Mouse (Mus musculus): ENCODE results near the gene Stk33. TPM values are rescaled to one million over a fixed set of nuclear protein-coding genes. Genes with fewer than 3 reads are reported as not detected.
A peak's percentile ranks its signal among the peaks of the same experiment; 100 is the strongest.

The Stk33 gene
- polyA plus RNA-seq, 1 experiment from 2014 or later = 5.4 TPM

GRCm38 (mm10) chr7:109290501-109290900 is 148.4 kb downstream of the Stk33 start:
- Histone ChIP-seq H3K4me3 (ENCODE audit: low read depth, low read length) (no peak overlapping the region), H3K36me3 (ENCODE audit: insufficient read depth, low read length) (no peaks in the 10 kb centered on the region), H3K4me2 (replicated peaks; ENCODE audit: low read depth, low read length) (no peak overlapping the region), H3K4me1 (ENCODE audit: insufficient read depth, low read depth, low read length) (no peaks in the 10 kb centered on the region), H3K27ac (ENCODE audit: low read length) (no peak overlapping the region), H3K9ac (replicated peaks; ENCODE audit: low read depth) (no peak overlapping the region), H3K9me3 (ENCODE audit: low read length) (no peaks in the 10 kb centered on the region), H3K27me3 (replicated peaks; ENCODE audit: insufficient read depth, low read length) (no peaks in the 10 kb centered on the region)
- 24% methylated on average over 2 of the region's 2 CpGs for WGBS
- no peak for DNase-seq (ENCODE audit: low spot score)
- no peak for TF ChIP-seq CTCF (IDR thresholded peaks at IDR 0.05)
- TF ChIP-seq EP300 (IDR thresholded peaks at IDR 0.05) = no peak
- ATAC-seq = no peak

- Histone ChIP-seq H3K4me3 (ENCODE audit: low read depth, low read length) (no peak overlapping the region), H3K27ac (ENCODE audit: low read length) (no peak overlapping the region), H3K9ac (replicated peaks; ENCODE audit: low read depth) (no peak overlapping the region), H3K27me3 (replicated peaks; ENCODE audit: insufficient read depth, low read length) (no peaks in the 10 kb centered on the region), H3K4me1 (ENCODE audit: insufficient read depth, low read depth, low read length) (no peaks in the 10 kb centered on the region), H3K9me3 (ENCODE audit: low read length) (no peaks in the 10 kb centered on the region), H3K4me2 (replicated peaks; ENCODE audit: low read depth, low read length) (no peak overlapping the region), H3K36me3 (ENCODE audit: insufficient read depth, low read length) (no peaks in the 10 kb centered on the region)
- DNase-seq (ENCODE audit: low spot score) (no peak), ATAC-seq (no peak)
- WGBS = 60% methylated on average over 6 of the region's 6 CpGs
- no peak for TF ChIP-seq CTCF (IDR thresholded peaks at IDR 0.05)
- TF ChIP-seq EP300 (IDR thresholded peaks at IDR 0.05) = no peak
These were observed 149.8 kb downstream of the Stk33 start for GRCm38 (mm10) chr7:109289106-109289505.

GRCm38 (mm10) chr7:109282106-109282505 is 156.8 kb downstream of the Stk33 start:
- no peak overlapping the region for H3K9ac ChIP-seq (replicated peaks; ENCODE audit: low read depth)
- ATAC-seq = no peak
- no peak overlapping the region for H3K4me2 ChIP-seq (replicated peaks; ENCODE audit: low read depth, low read length)
- H3K27me3 ChIP-seq (replicated peaks; ENCODE audit: insufficient read depth, low read length) = no peaks in the 10 kb centered on the region
- DNase-seq (ENCODE audit: low spot score) = no peak
- TF ChIP-seq EP300 (IDR thresholded peaks at IDR 0.05) (no peak), CTCF (IDR thresholded peaks at IDR 0.05) (no peak)
- no peaks in the 10 kb centered on the region for H3K9me3 ChIP-seq (ENCODE audit: low read length)
- WGBS = 83% methylated on average over 4 of the region's 4 CpGs
- no peaks in the 10 kb centered on the region for H3K36me3 ChIP-seq (ENCODE audit: insufficient read depth, low read length)
- H3K4me1 ChIP-seq (ENCODE audit: insufficient read depth, low read depth, low read length) = no peaks in the 10 kb centered on the region
- no peak overlapping the region for H3K4me3 ChIP-seq (ENCODE audit: low read depth, low read length)
- H3K27ac ChIP-seq (ENCODE audit: low read length) = no peak overlapping the region

- H3K9me3 ChIP-seq (ENCODE audit: low read length) = no peaks in the 10 kb centered on the region
- H3K4me1 ChIP-seq (ENCODE audit: insufficient read depth, low read depth, low read length) = no peaks in the 10 kb centered on the region
- H3K4me2 ChIP-seq (replicated peaks; ENCODE audit: low read depth, low read length) = no peak overlapping the region
- WGBS = 27% methylated on average over 3 of the region's 3 CpGs
- H3K36me3 ChIP-seq (ENCODE audit: insufficient read depth, low read length) = no peaks in the 10 kb centered on the region
- no peak for DNase-seq (ENCODE audit: low spot score)
- no peak overlapping the region for H3K4me3 ChIP-seq (ENCODE audit: low read depth, low read length)
- no peaks in the 10 kb centered on the region for H3K27me3 ChIP-seq (replicated peaks; ENCODE audit: insufficient read depth, low read length)
- no peak overlapping the region for H3K27ac ChIP-seq (ENCODE audit: low read length)
- no peak for ATAC-seq
- 0 out of 2 replicates have a peak, but pooled peaks have one; percentile 7 for TF ChIP-seq CTCF (IDR thresholded peaks at IDR 0.05)
- no peak for TF ChIP-seq EP300 (IDR thresholded peaks at IDR 0.05)
- no peak overlapping the region for H3K9ac ChIP-seq (replicated peaks; ENCODE audit: low read depth)
These were observed 162.3 kb downstream of the Stk33 start for GRCm38 (mm10) chr7:109276622-109277021.

GRCm38 (mm10) chr7:109275901-109276300 is 163.0 kb downstream of the Stk33 start:
- Histone ChIP-seq H3K4me1 (ENCODE audit: insufficient read depth, low read depth, low read length) (no peaks in the 10 kb centered on the region), H3K9ac (replicated peaks; ENCODE audit: low read depth) (no peak overlapping the region), H3K9me3 (ENCODE audit: low read length) (no peaks in the 10 kb centered on the region), H3K4me2 (replicated peaks; ENCODE audit: low read depth, low read length) (no peak overlapping the region), H3K27ac (ENCODE audit: low read length) (no peak overlapping the region), H3K36me3 (ENCODE audit: insufficient read depth, low read length) (no peaks in the 10 kb centered on the region), H3K27me3 (replicated peaks; ENCODE audit: insufficient read depth, low read length) (no peaks in the 10 kb centered on the region), H3K4me3 (ENCODE audit: low read depth, low read length) (no peak overlapping the region)
- DNase-seq (ENCODE audit: low spot score) (no peak), ATAC-seq (no peak)
- 80% methylated on average over 4 of the region's 4 CpGs for WGBS
- TF ChIP-seq EP300 (IDR thresholded peaks at IDR 0.05) (no peak), CTCF (IDR thresholded peaks at IDR 0.05) (no peak)

- WGBS = 65% methylated on average over 3 of the region's 3 CpGs
- H3K9ac ChIP-seq (replicated peaks; ENCODE audit: low read depth) = no peak overlapping the region
- no peak overlapping the region for H3K27ac ChIP-seq (ENCODE audit: low read length)
- no peaks in the 10 kb centered on the region for H3K27me3 ChIP-seq (replicated peaks; ENCODE audit: insufficient read depth, low read length)
- no peak for ATAC-seq
- no peak overlapping the region for H3K4me3 ChIP-seq (ENCODE audit: low read depth, low read length)
- H3K36me3 ChIP-seq (ENCODE audit: insufficient read depth, low read length) = no peaks in the 10 kb centered on the region
- no peaks in the 10 kb centered on the region for H3K4me1 ChIP-seq (ENCODE audit: insufficient read depth, low read depth, low read length)
- no peaks in the 10 kb centered on the region for H3K9me3 ChIP-seq (ENCODE audit: low read length)
- no peak for DNase-seq (ENCODE audit: low spot score)
- H3K4me2 ChIP-seq (replicated peaks; ENCODE audit: low read depth, low read length) = no peak overlapping the region
- no peak for TF ChIP-seq EP300 (IDR thresholded peaks at IDR 0.05)
- no peak for TF ChIP-seq CTCF (IDR thresholded peaks at IDR 0.05)
These were observed 163.7 kb downstream of the Stk33 start for GRCm38 (mm10) chr7:109275151-109275550.

GRCm38 (mm10) chr7:109274289-109274688 is 164.6 kb downstream of the Stk33 start:
- Histone ChIP-seq H3K27ac (ENCODE audit: low read length) (no peak overlapping the region), H3K4me3 (ENCODE audit: low read depth, low read length) (no peak overlapping the region), H3K4me1 (ENCODE audit: insufficient read depth, low read depth, low read length) (no peaks in the 10 kb centered on the region), H3K4me2 (replicated peaks; ENCODE audit: low read depth, low read length) (no peak overlapping the region), H3K9ac (replicated peaks; ENCODE audit: low read depth) (no peak overlapping the region), H3K9me3 (ENCODE audit: low read length) (no peaks in the 10 kb centered on the region), H3K36me3 (ENCODE audit: insufficient read depth, low read length) (no peaks in the 10 kb centered on the region), H3K27me3 (replicated peaks; ENCODE audit: insufficient read depth, low read length) (no peaks in the 10 kb centered on the region)
- WGBS = 34% methylated on average over 3 of the region's 3 CpGs
- no peak for ATAC-seq
- TF ChIP-seq EP300 (IDR thresholded peaks at IDR 0.05) (no peak), CTCF (IDR thresholded peaks at IDR 0.05) (no peak)
- no peak for DNase-seq (ENCODE audit: low spot score)

Data from lung, postnatal 0 days (tissue).